ENCODE assay signal across 8 mouse cellular contexts in genomic region chr17:32965253-32965622, GRCm38 (mm10). TPM values are rescaled to one million over a fixed set of nuclear protein-coding genes. Genes with fewer than 3 reads are reported as not detected.
A peak's percentile ranks its signal among the peaks of the same experiment; 100 is the strongest.
DNase-seq lines count a peak whose midpoint lies in the region; ATAC-seq and TF ChIP-seq lines count a peak whose summit lies in the region.

No protein-coding gene starts in this region.

- no peak for TF ChIP-seq EP300 in stomach, postnatal 0 days (optimal IDR thresholded peaks at IDR 0.05)

- peak overlapping the region; percentile 84 for H3K4me3 ChIP-seq in layer of hippocampus, adult 2 months
- peak overlapping the region; percentile 89 for H3K4me3 ChIP-seq in forebrain, postnatal 0 days (ENCODE audit: low read depth, low read length)
- H3K4me3 ChIP-seq in liver, embryonic 15.5 days (replicated peaks), result peak overlapping the region; percentile 83
- H3K4me3 ChIP-seq in stomach, postnatal 0 days (ENCODE audit: low read depth, low read length), result peak overlapping the region; percentile 63

- H3K27me3 ChIP-seq in forebrain, postnatal 0 days (ENCODE audit: insufficient read depth, low read length), result no peaks in the 10 kb centered on the region
- no peaks in the 10 kb centered on the region for H3K27me3 ChIP-seq in liver, embryonic 15.5 days
- no peaks in the 10 kb centered on the region for H3K27me3 ChIP-seq in stomach, postnatal 0 days (ENCODE audit: control insufficient read depth, insufficient read depth, low read length)

- H3K9ac ChIP-seq in forebrain, postnatal 0 days, result peak overlapping the region; percentile 62
- H3K9ac ChIP-seq in liver, embryonic 15.5 days, result peak overlapping the region; percentile 67
- H3K9ac ChIP-seq in stomach, postnatal 0 days (ENCODE audit: low read length), result peak overlapping the region; percentile 72

- H3K4me1 ChIP-seq in forebrain, postnatal 0 days (ENCODE audit: insufficient read depth), result peaks cover 12% of the 10 kb centered on the region
- H3K4me1 ChIP-seq in liver, embryonic 15.5 days (replicated peaks), result peaks cover 30% of the 10 kb centered on the region
- H3K4me1 ChIP-seq in stomach, postnatal 0 days (replicated peaks; ENCODE audit: control insufficient read depth, insufficient read depth), result peaks cover 6% of the 10 kb centered on the region

- peak; percentile 64 for TF ChIP-seq CTCF in layer of hippocampus, adult 2 months (conservative IDR thresholded peaks at IDR 0.05)
- TF ChIP-seq CTCF in forebrain, postnatal 0 days (IDR thresholded peaks at IDR 0.05; ENCODE audit: low read depth), result no peak
- no peak for TF ChIP-seq CTCF in stomach, postnatal 0 days (IDR thresholded peaks at IDR 0.05; ENCODE audit: low read depth)

- no peak for DNase-seq in layer of hippocampus, adult 2 months (ENCODE audit: low spot score in 2 of 2)
- DNase-seq in layer of hippocampus, adult 9-11 months, result no peak
- DNase-seq in forebrain, postnatal 0 days, result no peak
- DNase-seq in stomach, postnatal 0 days (ENCODE audit: low spot score), result no peak
- no peak for DNase-seq in embryo, embryonic 11 days
- no peak for DNase-seq in retina, postnatal 1 day

- no peaks in the 10 kb centered on the region for H3K9me3 ChIP-seq in forebrain, postnatal 0 days (ENCODE audit: low read length)
- no peaks in the 10 kb centered on the region for H3K9me3 ChIP-seq in liver, embryonic 15.5 days (replicated peaks)
- no peaks in the 10 kb centered on the region for H3K9me3 ChIP-seq in stomach, postnatal 0 days (ENCODE audit: control insufficient read depth, low read length)

- H3K27ac ChIP-seq in layer of hippocampus, adult 2 months, result peak overlapping the region; percentile 76
- H3K27ac ChIP-seq in forebrain, postnatal 0 days (ENCODE audit: low read depth, low read length), result 0 out of 2 replicates have a peak overlapping the region, but pooled peaks have one; percentile 47
- peak overlapping the region; percentile 88 for H3K27ac ChIP-seq in liver, embryonic 15.5 days (replicated peaks)
- peak overlapping the region; percentile 96 for H3K27ac ChIP-seq in stomach, postnatal 0 days (replicated peaks)

- peak; percentile 17 for ATAC-seq in common myeloid progenitor, adult 5-6 weeks (replicated peaks; ENCODE audit: low read depth, poor library complexity, severe bottlenecking)
- peak; percentile 63 for ATAC-seq in forebrain, postnatal 0 days
- no peak for ATAC-seq in liver, embryonic 15.5 days (ENCODE audit: insufficient read depth)
- ATAC-seq in stomach, postnatal 0 days (ENCODE audit: low FRiP score, low TSS enrichment), result peak; percentile 61

- H3K36me3 ChIP-seq in forebrain, postnatal 0 days (ENCODE audit: insufficient read depth), result no peaks in the 10 kb centered on the region
- H3K36me3 ChIP-seq in liver, embryonic 15.5 days (replicated peaks), result no peaks in the 10 kb centered on the region
- no peaks in the 10 kb centered on the region for H3K36me3 ChIP-seq in stomach, postnatal 0 days (ENCODE audit: control insufficient read depth, insufficient read depth, low read length)

- WGBS in forebrain, postnatal 0 days, result 1% methylated on average over 14 of the region's 14 CpGs
- under 1% methylated on average over 14 of the region's 14 CpGs for WGBS in liver, embryonic 15.5 days (ENCODE audit: insufficient replicate concordance)
- WGBS in stomach, postnatal 0 days, result under 1% methylated on average over 14 of the region's 14 CpGs

- peak overlapping the region; percentile 80 for H3K4me2 ChIP-seq in forebrain, postnatal 0 days (ENCODE audit: low read depth)
- peak overlapping the region; percentile 80 for H3K4me2 ChIP-seq in liver, embryonic 15.5 days
- peak overlapping the region; percentile 86 for H3K4me2 ChIP-seq in stomach, postnatal 0 days (replicated peaks; ENCODE audit: low read depth)

RNA-seq across cellular contexts. Expression of gene Zfp472, which starts 0.4 kb away (rescaled TPM):
- total RNA-seq in layer of hippocampus, adult 2 months (2021), result 1 to 10 TPM; 5.6 to 6.5 TPM
- 16.7 and 18.8 TPM in 2 replicates for total RNA-seq in common myeloid progenitor, adult 5-6 weeks (2017)
- total RNA-seq in forebrain, postnatal 0 days (2014; rRNA removed), result 6.9 and 10.1 TPM in 2 replicates
- polyA plus RNA-seq in forebrain, postnatal 0 days (2015; fragmentation: Nextera tagmentation; extraction: Ambion mirVana), result 6.8 and 7.5 TPM in 2 replicates
- 3.9 and 4.2 TPM in 2 replicates for polyA plus RNA-seq in liver, embryonic 15.5 days (2015; fragmentation: Nextera tagmentation; extraction: Ambion mirVana)
- polyA plus RNA-seq in stomach, postnatal 0 days (2015; fragmentation: Nextera tagmentation; extraction: Ambion mirVana), result 5.6 and 6.4 TPM in 2 replicates

RNA-seq across cellular contexts. Expression of gene Cyp4f13, which starts 18.0 kb away (rescaled TPM):
- total RNA-seq in layer of hippocampus, adult 2 months (2021), result 10 to 100 TPM; 23.7 to 27.6 TPM
- total RNA-seq in common myeloid progenitor, adult 5-6 weeks (2017), result 8.2 and 10.7 TPM in 2 replicates
- total RNA-seq in forebrain, postnatal 0 days (2014; rRNA removed), result 6.9 and 7.1 TPM in 2 replicates
- polyA plus RNA-seq in forebrain, postnatal 0 days (2015; fragmentation: Nextera tagmentation; extraction: Ambion mirVana), result 6.9 and 7.8 TPM in 2 replicates
- 6.7 and 8.2 TPM in 2 replicates for polyA plus RNA-seq in liver, embryonic 15.5 days (2015; fragmentation: Nextera tagmentation; extraction: Ambion mirVana)
- 15.5 and 19.2 TPM in 2 replicates for polyA plus RNA-seq in stomach, postnatal 0 days (2015; fragmentation: Nextera tagmentation; extraction: Ambion mirVana)

RNA-seq across cellular contexts. Expression of gene Zfp952, which starts 27.7 kb away (rescaled TPM):
- 10 to 100 TPM; 17.9 to 19.0 TPM for total RNA-seq in layer of hippocampus, adult 2 months (2021)
- 6.2 and 10.3 TPM in 2 replicates for total RNA-seq in common myeloid progenitor, adult 5-6 weeks (2017)
- total RNA-seq in forebrain, postnatal 0 days (2014; rRNA removed), result 19.3 and 19.7 TPM in 2 replicates
- polyA plus RNA-seq in forebrain, postnatal 0 days (2015; fragmentation: Nextera tagmentation; extraction: Ambion mirVana), result 9.0 and 12.3 TPM in 2 replicates
- 2.5 and 3.0 TPM in 2 replicates for polyA plus RNA-seq in liver, embryonic 15.5 days (2015; fragmentation: Nextera tagmentation; extraction: Ambion mirVana)
- 4.6 TPM in 2 replicates for polyA plus RNA-seq in stomach, postnatal 0 days (2015; fragmentation: Nextera tagmentation; extraction: Ambion mirVana)

RNA-seq across cellular contexts. Expression of gene Cyp4f14, which starts 48.1 kb away (rescaled TPM):
- 1 to 10 TPM; 4.1 to 5.4 TPM for total RNA-seq in layer of hippocampus, adult 2 months (2021)
- not detected in 2 replicates for total RNA-seq in common myeloid progenitor, adult 5-6 weeks (2017)
- total RNA-seq in forebrain, postnatal 0 days (2014; rRNA removed), result 0.31 and 0.62 TPM in 2 replicates
- 0.38 and 0.48 TPM in 2 replicates for polyA plus RNA-seq in forebrain, postnatal 0 days (2015; fragmentation: Nextera tagmentation; extraction: Ambion mirVana)
- not detected in 2 replicates for polyA plus RNA-seq in liver, embryonic 15.5 days (2015; fragmentation: Nextera tagmentation; extraction: Ambion mirVana)
- not detected in 2 replicates for polyA plus RNA-seq in stomach, postnatal 0 days (2015; fragmentation: Nextera tagmentation; extraction: Ambion mirVana)
